Mouse (Mus musculus): ENCODE measurements around the gene Rab39. TPM values are rescaled to one million over a fixed set of nuclear protein-coding genes. Genes with fewer than 3 reads are reported as not detected.

The Rab39 gene
- total RNA-seq (2021) = 0.64 and 1.00 TPM in 2 replicates
- long read RNA-seq, partial matches to known transcripts = 0 of 1 reads
- long read RNA-seq, other reads (novel, unspliced or antisense) = 0 of 1 reads

GRCm38 (mm10) chr9:53705992-53706696, at the start of gene Rab39:
Rab39 (minus strand) TSS chr9:53706232.
- peak; percentile 76 for DNase-seq

GRCm38 (mm10) chr9:53754801-53755200, 48.8 kb upstream of the Rab39 start:
- DNase-seq = no peak

GRCm38 (mm10) chr9:53750899-53751298, 44.9 kb upstream of the Rab39 start:
- no peak for DNase-seq

- DNase-seq = no peak
Observed at GRCm38 (mm10) chr9:53750411-53750810, 44.4 kb upstream of the Rab39 start.

GRCm38 (mm10) chr9:53740829-53741404, 34.9 kb upstream of the Rab39 start:
- no peak for DNase-seq

GRCm38 (mm10) chr9:53705491-53705991, 491 bp downstream of the Rab39 start:
- peak; percentile 2 for DNase-seq

GRCm38 (mm10) chr9:53702991-53703390, 3.0 kb downstream of the Rab39 start:
- DNase-seq = no peak

GRCm38 (mm10) chr9:53700496-53700895, 5.5 kb downstream of the Rab39 start:
- no peak for DNase-seq

GRCm38 (mm10) chr9:53695846-53696245, 10.2 kb downstream of the Rab39 start:
- DNase-seq = no peak

GRCm38 (mm10) chr9:53693718-53694117, 12.3 kb downstream of the Rab39 start:
- DNase-seq = no peak

- no peak for DNase-seq
Observed at GRCm38 (mm10) chr9:53691745-53692670, 14.0 kb downstream of the Rab39 start.

GRCm38 (mm10) chr9:53680851-53681250, 25.2 kb downstream of the Rab39 start:
- no peak for DNase-seq

- no peak for DNase-seq
Observed at GRCm38 (mm10) chr9:53676921-53677320, 29.1 kb downstream of the Rab39 start.

GRCm38 (mm10) chr9:53673571-53673970, 32.5 kb downstream of the Rab39 start:
- peak; percentile 64 for DNase-seq

GRCm38 (mm10) chr9:53669680-53670219, 36.3 kb downstream of the Rab39 start, which contains the start of gene Cul5:
Cul5 (minus strand) TSS chr9:53670014.
- DNase-seq = no peak

GRCm38 (mm10) chr9:53667020-53667669, 38.9 kb downstream of the Rab39 start:
- DNase-seq = peak; percentile 95

GRCm38 (mm10) chr9:53666665-53667019, 39.4 kb downstream of the Rab39 start:
- no peak for DNase-seq

GRCm38 (mm10) chr9:53665428-53665827, 40.6 kb downstream of the Rab39 start:
- no peak for DNase-seq

GRCm38 (mm10) chr9:53664819-53665218, 41.2 kb downstream of the Rab39 start:
- no peak for DNase-seq

- no peak for DNase-seq
Observed at GRCm38 (mm10) chr9:53634796-53635195, 71.2 kb downstream of the Rab39 start.

Data from adrenal gland, postnatal 25 days (tissue).